Mouse (Mus musculus) common myeloid progenitor, adult 5-6 weeks (primary cell): ENCODE measurements around the gene Mgst1. TPM values are rescaled to one million over a fixed set of nuclear protein-coding genes. Genes with fewer than 3 reads are reported as not detected.
A peak's percentile ranks its signal among the peaks of the same experiment; 100 is the strongest.

ENCODE experiments used
- ATAC-seq: replicated peaks from 2 replicates; pipeline ENCODE4 v1.8.0; 2016; ENCODE audit warnings: low read depth, mild to moderate bottlenecking, moderate TSS enrichment, inconsistent platforms; ENCODE audit not compliant: poor library complexity, severe bottlenecking
- total RNA-seq: library from RNA; stranded (forward); fragments of 200-1000, 187-1606 nt; gene quantifications from 2 replicates; pipeline ENCODE4 v1.2.3, GENCODE M21; 2017

Gene Mgst1
- total RNA-seq: 23.4 and 25.7 TPM in 2 replicates

DNA sequence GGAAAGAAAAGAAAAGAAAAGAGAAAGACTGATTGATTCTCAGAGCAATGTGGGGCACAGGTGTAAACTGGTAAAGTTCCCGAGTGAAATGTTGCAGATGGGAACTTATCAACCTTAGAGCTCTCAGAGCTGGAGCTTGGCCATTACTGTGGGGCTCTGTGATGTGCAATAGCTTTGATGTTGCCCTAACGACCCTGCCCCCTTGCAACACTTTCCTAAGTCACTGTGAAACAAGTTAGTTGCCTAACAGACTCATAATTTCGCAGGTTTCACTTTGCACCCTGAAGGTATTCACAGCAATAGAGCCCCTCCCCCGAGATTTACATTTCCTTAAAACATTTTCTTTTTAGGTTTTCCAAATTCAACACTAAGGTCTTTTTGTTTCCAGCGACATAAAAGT lies at the start of gene Mgst1:
TSS of gene Mgst1 (plus strand) at position 387 of the 400 bp plus-strand sequence.
- peak; percentile 74 for ATAC-seq

- ATAC-seq: no peak
These were observed 47.7 kb upstream of the Mgst1 start for GRCm38 (mm10) chr6:138092432-138092831.

DNA sequence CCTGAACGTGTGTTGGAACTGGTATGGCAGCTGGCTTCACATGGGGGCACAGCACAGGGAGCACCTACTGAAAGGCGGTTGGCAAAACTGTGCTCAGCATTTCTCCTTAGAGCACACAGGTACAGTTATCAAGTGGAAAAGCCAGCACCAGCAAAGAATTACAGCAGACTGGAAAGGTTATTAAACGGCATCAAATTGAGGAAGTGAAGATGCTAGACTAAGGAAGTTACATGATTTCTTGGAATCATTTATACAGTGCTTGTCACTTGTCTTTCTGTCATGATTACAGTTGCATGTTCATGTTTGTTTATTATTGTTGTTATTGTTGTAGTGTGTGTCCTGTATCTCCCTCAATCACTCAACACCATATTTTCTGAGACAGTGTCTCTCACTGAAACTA lies 45.1 kb upstream of the Mgst1 start:
- peak; percentile 50; the same call in 1 of the 2 replicates for ATAC-seq

- no peak for ATAC-seq
These were observed 40.5 kb upstream of the Mgst1 start for GRCm38 (mm10) chr6:138099646-138100045.

DNA sequence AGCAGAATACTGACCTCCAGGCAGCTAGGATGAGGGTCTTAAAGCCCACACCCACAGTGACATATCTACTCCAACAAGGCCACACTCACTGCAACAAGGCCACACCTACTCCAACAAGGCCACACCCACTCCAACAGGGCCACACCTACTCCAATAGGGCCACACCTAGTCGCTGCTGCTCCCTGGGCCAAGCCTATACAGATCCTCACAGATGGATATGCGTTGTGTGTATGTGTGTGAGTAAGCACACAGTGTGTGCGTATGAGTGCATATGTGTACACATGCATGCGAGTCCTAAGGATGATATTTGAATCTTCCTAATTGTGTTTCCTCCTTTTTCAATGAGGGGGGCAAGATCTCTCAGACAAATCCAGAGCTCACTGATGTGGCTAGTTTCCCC lies 38.3 kb upstream of the Mgst1 start:
- no peak for ATAC-seq

DNA sequence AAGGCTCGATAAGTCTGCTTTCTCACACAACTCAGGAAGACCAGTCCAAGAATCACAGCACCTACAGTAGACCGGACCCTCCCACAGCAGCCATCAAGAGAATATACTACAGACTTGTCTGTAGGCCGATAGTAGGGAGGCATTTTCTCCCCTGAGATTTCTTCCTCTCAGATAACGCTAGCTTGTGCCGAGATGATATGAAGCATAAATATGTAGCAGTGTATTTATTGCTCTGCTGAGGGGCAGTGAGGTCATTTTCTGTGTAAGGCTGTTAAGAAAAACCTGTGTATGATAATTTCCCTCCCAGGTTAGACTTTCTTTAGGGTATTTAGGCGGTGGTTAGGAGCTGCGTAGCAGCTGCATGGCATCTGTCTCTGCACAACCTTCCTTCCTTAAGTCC lies 37.2 kb upstream of the Mgst1 start:
- ATAC-seq: no peak

- no peak for ATAC-seq
These were observed 35.6 kb upstream of the Mgst1 start for GRCm38 (mm10) chr6:138104559-138104958.

GRCm38 (mm10) chr6:138117496-138117895 lies 22.6 kb upstream of the Mgst1 start:
- no peak for ATAC-seq

DNA sequence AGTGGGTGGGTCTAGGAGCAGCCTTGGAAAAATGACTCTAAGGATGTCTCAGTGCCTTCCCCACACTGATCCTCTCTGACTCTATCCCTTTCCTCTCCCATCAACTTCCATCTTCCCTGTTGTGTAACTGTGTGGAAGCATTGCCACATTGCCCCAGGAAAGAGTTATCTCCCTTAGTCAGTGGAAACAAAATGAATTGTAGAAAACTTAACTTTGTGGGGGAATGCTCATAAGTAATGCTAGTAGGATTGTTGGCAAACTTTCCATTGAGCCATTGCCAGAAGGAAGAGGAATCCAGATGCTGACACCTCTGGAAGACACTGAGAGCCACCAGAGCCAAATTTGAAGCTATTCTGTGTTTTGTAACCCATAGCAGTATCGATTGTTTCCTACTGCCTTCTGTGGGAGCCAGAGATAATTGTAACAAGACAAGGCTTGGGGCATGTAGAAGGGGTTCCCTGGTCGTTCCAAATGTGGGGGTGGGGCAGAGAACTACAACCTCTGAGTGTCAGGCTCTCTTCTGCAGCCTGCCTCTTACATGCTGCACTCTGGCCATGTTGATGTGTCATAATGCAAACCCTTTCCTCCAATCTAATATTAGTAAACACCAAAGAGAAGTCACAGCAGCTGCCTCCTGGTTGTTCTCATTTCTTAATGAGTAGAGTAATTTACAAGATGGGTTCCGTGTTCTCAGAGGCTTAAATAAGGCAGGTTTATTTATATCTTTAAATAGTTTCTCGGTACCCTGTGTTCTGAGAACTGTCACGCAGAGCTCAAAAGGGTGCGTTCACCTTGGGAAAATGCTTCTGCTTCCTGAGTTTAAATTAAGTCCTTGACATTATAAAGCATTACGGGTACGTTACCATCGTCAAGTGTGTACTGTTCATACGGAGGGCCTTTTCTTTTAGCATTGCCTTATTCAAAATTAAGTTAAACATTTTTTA lies 11.5 kb upstream of the Mgst1 start:
- ATAC-seq: no peak

- ATAC-seq: no peak
These were observed 9.6 kb upstream of the Mgst1 start for GRCm38 (mm10) chr6:138130541-138130940.

GRCm38 (mm10) chr6:138140336-138140735 lies 220 bp downstream of the Mgst1 start:
- peak; percentile 69 for ATAC-seq

- peak; percentile 77 for ATAC-seq
These were observed 1.0 kb downstream of the Mgst1 start for GRCm38 (mm10) chr6:138141111-138141592.

GRCm38 (mm10) chr6:138142604-138143003 lies 2.5 kb downstream of the Mgst1 start:
- ATAC-seq: no peak

DNA sequence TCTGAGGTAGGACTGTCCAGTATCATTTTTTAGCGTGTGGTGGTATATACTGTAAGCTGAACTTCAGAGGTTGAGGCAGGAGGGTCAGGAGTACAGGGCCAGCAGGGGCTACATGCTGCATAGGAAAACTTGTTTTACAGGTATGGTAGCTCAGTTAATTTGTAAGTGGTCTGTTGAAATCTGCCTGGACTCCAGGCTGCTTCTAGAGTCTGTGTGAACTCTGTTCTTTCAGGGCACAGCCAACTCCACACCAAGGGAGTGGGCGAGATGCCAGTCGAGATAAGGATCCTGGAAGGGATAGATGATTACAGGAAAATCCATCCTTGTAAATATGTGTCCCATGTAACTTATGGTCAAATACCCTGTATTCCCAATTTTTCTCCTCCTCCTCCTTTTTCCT lies 3.3 kb downstream of the Mgst1 start:
- ATAC-seq: no peak

DNA sequence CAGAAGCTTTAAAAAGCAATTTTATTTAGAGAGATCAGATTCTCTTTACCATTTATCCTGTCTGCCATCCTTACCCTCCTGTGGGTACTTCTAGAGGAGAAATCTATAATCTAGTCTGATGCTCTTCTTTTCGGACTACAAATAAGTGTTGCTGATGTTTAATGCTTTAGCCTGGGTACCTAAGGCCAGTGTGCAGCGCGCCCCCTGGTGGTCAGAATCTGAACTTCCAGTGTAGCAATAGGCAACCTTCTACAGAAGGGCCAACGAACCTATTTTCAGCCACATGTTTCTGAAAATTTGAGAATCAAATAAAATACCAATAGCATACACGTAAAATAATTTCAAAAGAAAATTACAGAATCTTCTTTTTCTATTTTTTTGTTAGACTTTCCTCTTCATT lies 13.0 kb downstream of the Mgst1 start:
- peak; percentile 85 for ATAC-seq

DNA sequence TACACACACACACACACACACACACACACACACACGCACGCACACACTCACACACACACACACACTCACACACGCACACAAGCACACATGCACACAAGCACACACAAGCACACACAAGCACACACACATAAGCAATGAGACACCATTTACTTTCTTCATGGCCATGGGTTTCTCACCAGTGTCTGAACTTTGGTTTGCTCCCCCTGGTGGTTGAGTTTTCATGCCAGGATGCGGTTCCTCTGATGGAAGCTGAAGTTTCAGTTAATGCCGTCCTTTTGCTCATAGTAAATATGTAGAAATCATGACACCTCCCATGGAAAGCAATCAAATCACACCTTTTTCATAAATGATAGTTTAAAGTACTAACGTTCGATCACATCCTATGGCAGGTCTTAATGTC lies 23.8 kb downstream of the Mgst1 start:
- peak; percentile 77 for ATAC-seq

DNA sequence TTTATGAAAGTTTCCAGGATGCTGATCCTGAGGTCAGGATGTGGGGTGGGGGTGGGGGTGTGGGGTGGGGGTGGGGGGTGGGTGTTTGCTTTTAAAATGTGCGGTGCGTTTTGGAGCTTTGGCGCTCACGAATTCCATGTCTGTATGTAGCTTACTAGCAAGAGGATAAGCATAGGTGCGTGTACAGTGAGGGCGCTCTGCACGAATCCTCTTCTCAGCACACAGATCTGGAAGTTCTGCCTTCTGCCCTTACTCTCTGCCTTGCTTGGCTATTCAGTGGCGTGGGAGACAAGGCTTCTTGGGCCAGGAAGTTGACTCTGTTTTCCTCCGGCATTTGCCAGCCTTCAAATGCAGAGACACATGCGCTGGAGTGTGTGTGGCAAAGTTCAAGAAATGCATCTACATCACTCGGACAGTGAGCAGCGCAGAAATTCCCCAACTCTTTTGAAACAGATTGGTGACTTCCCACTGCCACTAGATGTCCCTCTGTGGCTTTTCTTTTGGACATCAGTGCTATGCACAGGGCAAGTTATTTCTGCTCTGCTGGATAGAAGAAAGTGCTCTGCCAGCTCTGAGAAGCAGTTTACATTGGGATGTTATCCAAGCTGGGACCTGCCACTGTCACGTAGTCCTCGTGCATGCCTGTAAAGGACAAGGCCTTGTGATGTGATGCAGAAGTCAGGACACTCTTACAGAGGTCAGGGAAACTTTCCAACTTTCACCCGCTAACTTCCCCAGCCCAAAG lies 31.5 kb downstream of the Mgst1 start:
- ATAC-seq: 0 out of 2 replicates have a peak, but pooled peaks have one; percentile 25
